Mouse (Mus musculus): ENCODE measurements around the gene Zmym4. TPM values are rescaled to one million over a fixed set of nuclear protein-coding genes. Genes with fewer than 3 reads are reported as not detected.

Zmym4 gene
- polyA plus RNA-seq, 1 experiment from 2014 or later = 22.2 TPM

DNA sequence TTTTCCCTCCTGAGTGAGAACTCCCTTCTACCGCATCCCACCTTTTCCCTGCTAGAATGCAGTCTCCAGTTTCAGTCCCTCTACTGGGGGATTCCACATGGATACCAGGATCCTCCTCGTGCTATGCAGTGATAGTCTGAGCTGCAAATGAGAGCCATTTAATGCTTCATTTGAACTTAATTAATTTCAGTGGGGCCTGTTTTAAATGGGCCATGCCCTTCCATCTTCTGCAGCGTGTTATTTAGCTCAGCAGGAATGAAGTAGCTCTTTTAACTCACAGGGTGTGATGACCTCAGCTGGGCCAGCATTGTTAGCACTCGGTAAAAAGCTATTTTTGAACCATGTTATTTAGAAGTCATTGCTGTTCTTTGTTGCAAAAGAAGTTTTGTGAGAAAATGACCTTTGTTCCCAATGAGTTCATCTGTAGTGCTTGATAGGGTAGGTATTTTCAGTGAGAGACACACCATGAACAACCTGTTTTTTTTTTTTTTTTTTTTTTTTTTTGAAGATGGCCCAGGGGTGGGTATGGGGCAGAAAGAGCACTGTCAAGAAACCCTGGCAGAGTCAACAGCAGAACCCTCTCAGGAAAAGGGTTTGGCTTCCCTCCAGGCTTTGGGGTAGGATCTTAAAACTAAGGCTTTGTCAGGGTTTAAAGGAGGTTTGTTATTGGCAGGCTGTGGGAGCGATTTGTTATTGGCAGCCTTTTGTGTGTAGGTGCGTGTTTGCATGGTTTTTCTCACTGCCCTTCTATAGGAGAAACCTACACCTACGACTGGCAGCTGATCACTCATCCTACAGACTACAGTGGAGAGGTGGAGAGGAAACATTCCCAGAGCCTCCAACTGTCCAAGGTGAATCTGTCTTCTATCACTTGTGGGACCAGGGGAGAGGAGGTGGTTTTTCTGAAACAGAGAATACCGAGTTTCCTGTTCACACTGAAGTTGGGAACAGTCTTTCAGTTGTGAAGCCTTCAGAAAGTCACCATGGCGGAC lies 144.7 kb downstream of the Zmym4 start:
- no peaks in the 10 kb centered on the region for H3K27me3 ChIP-seq
- in situ Hi-C loops (cut with MboI; ENCODE audit: low pct_unique_long_range_greater_than_20kb) = no loop called here
- CTCF ChIA-PET = no interaction called here
- TF ChIP-seq CTCF (IDR thresholded peaks at IDR 0.05) = no peak
- DNase-seq (ENCODE audit: low read depth, low spot score) = no peak
- ATAC-seq = no peak
- POLR2A ChIA-PET = no interaction called here

- in situ Hi-C loops (cut with MboI; ENCODE audit: low pct_unique_long_range_greater_than_20kb) = no loop called here
- TF ChIP-seq CTCF (IDR thresholded peaks at IDR 0.05) = no peak
- no peaks in the 10 kb centered on the region for H3K27me3 ChIP-seq
- CTCF ChIA-PET = interaction anchor here (1.2 kb wide), 1 partner anchor 68 kb away, joined by 3 read pairs; no protein-coding TSS in a partner anchor
- POLR2A ChIA-PET = no interaction called here
- ATAC-seq (no peak), DNase-seq (ENCODE audit: low read depth, low spot score) (no peak)
Observed at GRCm38 (mm10) chr4:126814854-126815253, 153.1 kb downstream of the Zmym4 start.

GRCm38 (mm10) chr4:126813212-126813611 lies 154.7 kb downstream of the Zmym4 start:
- POLR2A ChIA-PET = no interaction called here
- no peaks in the 10 kb centered on the region for H3K27me3 ChIP-seq
- no peak for TF ChIP-seq CTCF (IDR thresholded peaks at IDR 0.05)
- no peak for ATAC-seq
- in situ Hi-C loops (cut with MboI; ENCODE audit: low pct_unique_long_range_greater_than_20kb) = no loop called here
- CTCF ChIA-PET = interaction anchor here (1.1 to 1.3 kb wide), 3 partner anchors 21 to 26 kb away, joined by 3 to 4 read pairs (median 3); no protein-coding TSS in a partner anchor
- no peak for DNase-seq (ENCODE audit: low read depth, low spot score)

Other genes starting within 250 kb of the Zmym4 start
- not detected for gene Tfap2e, start 231.9 kb downstream of the Zmym4 start, polyA plus RNA-seq (2021)
- 24.0 TPM for gene Ncdn, start 214.7 kb downstream of the Zmym4 start, polyA plus RNA-seq (2021)
- gene AU040320, start 214.6 kb downstream of the Zmym4 start, polyA plus RNA-seq (2021) = 45.6 TPM
- 312 TPM for gene Sfpq, start 53.2 kb upstream of the Zmym4 start, polyA plus RNA-seq (2021)
- gene Zmym1, start 93.0 kb upstream of the Zmym4 start, polyA plus RNA-seq (2021) = 5.7 TPM
- 20.9 TPM for gene Zmym6, start 109.2 kb upstream of the Zmym4 start, polyA plus RNA-seq (2021)
- gene Tmem35b, start 155.6 kb upstream of the Zmym4 start, polyA plus RNA-seq (2021) = 40.9 TPM
- 0.85 TPM for gene Dlgap3, start 201.1 kb upstream of the Zmym4 start, polyA plus RNA-seq (2021)